ENCODE assay signal across 8 mouse cellular contexts in the genomic region with DNA sequence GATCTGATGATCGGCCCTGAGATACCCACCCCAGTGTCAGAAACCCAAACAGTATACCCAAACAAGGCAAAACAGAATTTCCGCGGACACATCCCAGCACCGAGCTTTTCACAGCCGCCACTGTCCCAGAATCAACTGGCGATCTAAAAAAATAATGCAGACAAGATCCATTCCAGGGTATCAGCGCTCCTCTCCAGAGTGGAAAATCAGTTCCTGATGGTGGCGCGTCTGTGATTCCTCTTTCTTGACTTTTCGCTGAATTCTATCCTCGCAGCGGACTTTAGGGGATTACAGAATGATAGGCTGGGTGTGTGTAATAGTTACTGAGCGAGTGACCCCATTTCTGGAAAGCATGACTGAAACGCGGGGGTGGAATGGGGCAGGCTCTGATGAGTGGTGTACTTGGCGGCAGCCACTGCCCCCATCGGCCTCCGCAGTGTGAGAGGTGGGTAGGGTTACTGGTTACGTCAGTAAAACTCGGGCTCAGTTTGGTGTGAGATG. TPM values are rescaled to one million over a fixed set of nuclear protein-coding genes. Genes with fewer than 3 reads are reported as not detected.
DNase-seq lines count a peak whose midpoint lies in the region; ATAC-seq and TF ChIP-seq lines count a peak whose summit lies in the region.

No protein-coding gene starts in this region.

- H3K4me2 ChIP-seq in forebrain, postnatal 0 days (ENCODE audit: low read depth): peak overlapping the region; percentile 64
- peak overlapping the region; percentile 57 for H3K4me2 ChIP-seq in lung, embryonic 16.5 days (ENCODE audit: low read depth, low read length)

- no peaks in the 10 kb centered on the region for H3K9me3 ChIP-seq in G1E (replicated peaks)
- no peaks in the 10 kb centered on the region for H3K9me3 ChIP-seq in forebrain, postnatal 0 days (ENCODE audit: low read length)
- no peaks in the 10 kb centered on the region for H3K9me3 ChIP-seq in lung, embryonic 16.5 days (ENCODE audit: control insufficient read depth, low read length)

- no peak for TF ChIP-seq POLR2A in olfactory bulb, adult 2 months (IDR thresholded peaks at IDR 0.05; ENCODE audit: insufficient read depth, low read depth, low read length)

- ATAC-seq in G1E (ENCODE audit: extremely low read depth, insufficient number of reproducible peaks, low FRiP score, poor library complexity, severe bottlenecking): no peak; the same call in 1 of the 2 replicates
- no peak for ATAC-seq in forebrain, postnatal 0 days
- no peak for ATAC-seq in lung, embryonic 16.5 days (ENCODE audit: low read depth)

- peak overlapping the region; percentile 57 for H3K9ac ChIP-seq in forebrain, postnatal 0 days
- peak overlapping the region; percentile 80 for H3K9ac ChIP-seq in lung, embryonic 16.5 days (ENCODE audit: low read length)

- peak overlapping the region; percentile 79 for H3K4me3 ChIP-seq in G1E (ENCODE audit: low read depth, low read length)
- peak overlapping the region; percentile 54 for H3K4me3 ChIP-seq in forebrain, postnatal 0 days (ENCODE audit: low read depth, low read length)
- H3K4me3 ChIP-seq in layer of hippocampus, adult 2 months: peak overlapping the region; percentile 67
- peak overlapping the region; percentile 62 for H3K4me3 ChIP-seq in lung, embryonic 16.5 days (ENCODE audit: low read length)
- peak overlapping the region; percentile 89 for H3K4me3 ChIP-seq in olfactory bulb, adult 2 months (ENCODE audit: insufficient read depth, low read depth, low read length)

- no peaks in the 10 kb centered on the region for H3K27me3 ChIP-seq in G1E (ENCODE audit: insufficient read depth, low read length)
- H3K27me3 ChIP-seq in forebrain, postnatal 0 days (ENCODE audit: insufficient read depth, low read length): no peaks in the 10 kb centered on the region
- H3K27me3 ChIP-seq in lung, embryonic 16.5 days (ENCODE audit: control insufficient read depth, insufficient read depth, low read depth, low read length): no peaks in the 10 kb centered on the region

- H3K27ac ChIP-seq in forebrain, postnatal 0 days (ENCODE audit: low read depth, low read length): no peak overlapping the region
- peak overlapping the region; percentile 86; the same call in 1 of the 2 replicates for H3K27ac ChIP-seq in layer of hippocampus, adult 2 months
- H3K27ac ChIP-seq in lung, embryonic 16.5 days (ENCODE audit: low read length): no peak overlapping the region
- no peak overlapping the region; the same call in 1 of the 2 replicates for H3K27ac ChIP-seq in olfactory bulb, adult 2 months (ENCODE audit: insufficient read depth, low read depth, low read length)

- intact Hi-C loops in heart, postnatal 25 days (cut with DNase I): no loop called here

- WGBS in forebrain, postnatal 0 days: 24% methylated on average over 20 of the region's 20 CpGs
- WGBS in lung, embryonic 16.5 days: 15% methylated on average over 20 of the region's 20 CpGs
- WGBS in olfactory bulb, adult 2 months: 13% methylated on average over 20 of the region's 20 CpGs

- peak; percentile 5 for DNase-seq in G1E (ENCODE audit: low spot score)
- peak; percentile 62 for DNase-seq in cerebellum, adult 11-12 months
- peak; percentile 19 for DNase-seq in forebrain, postnatal 0 days
- DNase-seq in heart, postnatal 25 days (ENCODE audit: low spot score): peak; percentile 29
- DNase-seq in layer of hippocampus, adult 2 months (ENCODE audit: low spot score in 2 of 2): peak; percentile 4 to 9
- peak; percentile 41 for DNase-seq in thymus, postnatal 14 days

- no peaks in the 10 kb centered on the region for H3K36me3 ChIP-seq in G1E (replicated peaks)
- no peaks in the 10 kb centered on the region for H3K36me3 ChIP-seq in forebrain, postnatal 0 days (ENCODE audit: insufficient read depth)
- H3K36me3 ChIP-seq in lung, embryonic 16.5 days (ENCODE audit: control insufficient read depth, insufficient read depth, low read length): no peaks in the 10 kb centered on the region

- H3K4me1 ChIP-seq in G1E (ENCODE audit: insufficient read depth, low read depth, low read length): peaks cover 3% of the 10 kb centered on the region
- no peaks in the 10 kb centered on the region for H3K4me1 ChIP-seq in forebrain, postnatal 0 days (ENCODE audit: insufficient read depth)
- no peaks in the 10 kb centered on the region for H3K4me1 ChIP-seq in lung, embryonic 16.5 days (replicated peaks; ENCODE audit: control insufficient read depth, insufficient read depth, low read length)
- H3K4me1 ChIP-seq in olfactory bulb, adult 2 months (ENCODE audit: control insufficient read depth, insufficient read depth, low read length): no peaks in the 10 kb centered on the region

- no peak for TF ChIP-seq CTCF in G1E (IDR thresholded peaks at IDR 0.05; ENCODE audit: low read depth, low read length)
- no peak for TF ChIP-seq CTCF in forebrain, postnatal 0 days (IDR thresholded peaks at IDR 0.05; ENCODE audit: low read depth)
- no peak for TF ChIP-seq CTCF in layer of hippocampus, adult 2 months (conservative IDR thresholded peaks at IDR 0.05)
- TF ChIP-seq CTCF in olfactory bulb, adult 2 months (IDR thresholded peaks at IDR 0.05; ENCODE audit: insufficient read depth, low read depth, low read length): no peak

RNA-seq across cellular contexts. Expression of a gene that starts 46.9 kb away (rescaled TPM):
- 52.7 and 65.2 TPM in 2 replicates for total RNA-seq in G1E (2014; fragmentation: Nextera tagmentation)
- 14.8 and 15.5 TPM in 2 replicates for total RNA-seq in G1E (2017)
- 4.6 and 5.0 TPM in 2 replicates for polyA plus RNA-seq in G1E (2012)
- total RNA-seq in forebrain, postnatal 0 days (2014; rRNA removed): 17.6 and 21.1 TPM in 2 replicates
- polyA plus RNA-seq in forebrain, postnatal 0 days (2015; fragmentation: Nextera tagmentation; extraction: Ambion mirVana): 2.3 and 2.8 TPM in 2 replicates
- 10 to 100 TPM; 36.3 to 38.6 TPM for total RNA-seq in heart, postnatal 25 days (2021)
- 10 to 100 TPM; 28.4 to 30.5 TPM for total RNA-seq in layer of hippocampus, adult 2 months (2021)
- 5.5 and 5.9 TPM in 2 replicates for polyA plus RNA-seq in lung, embryonic 16.5 days (2015; fragmentation: Nextera tagmentation; extraction: Ambion mirVana)
- polyA plus RNA-seq in olfactory bulb, adult 2 months (2012; ENCODE audit: insufficient read depth, insufficient read length, low replicate concordance, missing spikeins): not detected in 2 replicates

Comparison
In these comparisons a context has a peak if more than half of its experiments do, and no peak if none do; other contexts are left out.
1. DNase-seq: peak in every context shown above with its lines; median percentile 62 in cerebellum, adult 11-12 months; 41 in thymus, postnatal 14 days; 29 in heart, postnatal 25 days; 19 in forebrain, postnatal 0 days; 6 in layer of hippocampus, adult 2 months; 5 in G1E.